Mouse (Mus musculus) cerebellum, postnatal 25 days (tissue): ENCODE results near the gene Nisch.

ENCODE experiments used
- DNase-seq, 2 experiments: peaks; one replicate each; pipeline ENCODE4 v3.0.0; 2021; ENCODE audit warnings: mixed read lengths in 2 of 2

Nisch gene

GRCm38 (mm10) chr14:31189348-31189747 is 27.4 kb downstream of the Nisch start:
- DNase-seq, result no peak

DNA sequence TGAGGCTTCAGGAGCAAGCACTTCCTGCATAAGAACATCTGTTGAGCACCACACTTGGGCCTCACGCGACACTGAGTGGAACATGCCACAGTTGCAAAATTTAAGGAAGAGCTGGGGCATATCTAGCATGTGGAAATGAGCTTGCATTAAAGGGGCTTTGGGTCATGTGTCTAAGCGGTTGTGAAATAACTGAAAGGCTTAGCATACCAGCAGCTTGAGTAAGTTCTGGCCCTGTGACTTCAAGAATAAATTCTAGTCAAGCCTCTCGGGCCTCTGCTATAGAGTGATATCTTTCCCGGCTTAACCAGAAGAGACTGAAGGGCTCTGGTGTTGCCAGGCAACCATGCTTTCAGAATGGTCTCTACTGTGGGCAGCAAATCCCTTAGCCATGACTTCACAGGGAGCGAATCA is 28.0 kb downstream of the Nisch start:
- DNase-seq, result no peak

GRCm38 (mm10) chr14:31186656-31187055 is 30.1 kb downstream of the Nisch start:
- DNase-seq, result peak; percentile 33 to 57

- peak in 1 of 2 experiments; percentile 5 for DNase-seq
These were observed 32.6 kb downstream of the Nisch start for GRCm38 (mm10) chr14:31184195-31184594.

- DNase-seq, result no peak
These were observed 33.2 kb downstream of the Nisch start for GRCm38 (mm10) chr14:31183541-31183940.

DNA sequence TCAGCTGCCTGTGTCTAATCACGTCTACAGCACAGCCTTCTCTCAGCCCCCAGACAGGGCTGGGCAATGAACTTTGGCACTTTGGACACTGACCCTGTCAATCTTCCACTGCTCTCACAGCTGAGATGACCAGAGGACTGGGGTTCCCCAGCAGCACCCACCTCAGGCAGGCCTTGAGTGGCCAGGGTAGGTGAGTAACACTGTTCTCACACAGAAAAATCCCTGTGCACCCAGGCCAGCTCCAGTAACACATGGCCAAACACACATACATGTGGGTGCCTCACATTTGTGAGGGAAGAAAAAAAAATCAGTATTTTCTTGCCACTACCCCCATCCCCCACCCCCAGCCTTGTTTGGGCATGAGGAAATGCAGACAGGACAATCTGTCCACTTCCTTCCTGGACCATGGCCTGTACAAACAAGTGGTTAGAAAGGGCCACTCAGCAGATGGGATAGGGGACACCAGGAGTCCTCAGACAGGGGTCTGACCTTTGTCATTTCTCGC is 33.9 kb downstream of the Nisch start:
- no peak for DNase-seq

GRCm38 (mm10) chr14:31181512-31181911 is 35.2 kb downstream of the Nisch start:
- DNase-seq, result no peak

DNA sequence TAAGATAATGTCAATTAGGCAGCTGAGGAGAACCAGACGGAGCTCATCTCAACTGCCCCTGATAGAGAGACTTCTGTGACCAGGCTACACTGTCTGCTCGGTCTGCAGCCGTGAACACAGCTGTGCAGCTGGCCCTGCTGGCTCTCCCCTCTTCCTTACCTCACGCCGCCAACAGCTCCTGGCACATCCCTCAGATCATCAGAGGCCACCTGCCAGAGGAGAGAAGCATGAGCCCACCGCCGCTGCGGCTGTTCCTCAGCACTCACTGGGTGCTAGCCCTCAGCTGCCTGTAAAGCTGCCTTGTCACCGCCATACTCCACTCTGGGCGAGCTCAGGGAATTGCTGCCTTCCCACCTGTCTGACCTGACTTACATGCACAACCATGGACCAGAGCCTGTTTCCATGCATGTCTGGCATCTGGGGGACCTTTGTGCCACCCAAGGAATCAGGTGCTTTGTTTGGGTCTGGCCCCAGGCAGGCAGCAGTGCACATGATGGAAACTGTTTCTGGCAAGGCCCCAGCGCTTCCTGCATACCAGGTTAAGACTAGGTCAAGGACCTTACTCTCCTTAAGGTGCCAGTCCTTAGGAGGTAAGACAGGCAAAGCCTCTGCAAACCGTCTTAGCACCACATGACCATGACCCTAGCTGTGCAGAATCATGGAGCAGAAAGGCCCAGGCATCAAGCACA is 36.9 kb downstream of the Nisch start:
- peak in 1 of 2 experiments; percentile 20 for DNase-seq

GRCm38 (mm10) chr14:31177715-31178114 is 39.0 kb downstream of the Nisch start:
- no peak for DNase-seq

DNA sequence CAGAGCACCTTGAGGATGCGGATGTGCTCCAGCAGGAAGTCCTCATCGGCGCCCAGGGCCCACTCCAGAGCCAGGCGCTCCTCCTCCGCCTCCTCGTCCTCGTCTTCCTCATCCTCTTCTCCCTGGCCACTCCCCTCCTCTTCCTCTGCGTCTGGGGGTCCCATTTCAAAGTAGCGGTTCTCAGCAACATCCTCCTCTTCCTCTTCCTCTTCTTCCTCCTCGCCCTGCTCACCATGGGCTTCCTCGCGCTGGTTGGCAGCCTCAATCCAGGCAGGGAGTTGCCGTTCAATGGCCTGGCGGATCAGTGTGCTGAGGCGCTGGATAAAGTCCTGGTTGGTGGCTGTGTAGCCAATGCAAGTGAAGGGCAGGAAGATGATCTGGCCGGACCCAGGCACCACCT is 39.5 kb downstream of the Nisch start:
- DNase-seq, result no peak

- DNase-seq, result no peak
These were observed 43.2 kb downstream of the Nisch start for GRCm38 (mm10) chr14:31173537-31173936.

DNA sequence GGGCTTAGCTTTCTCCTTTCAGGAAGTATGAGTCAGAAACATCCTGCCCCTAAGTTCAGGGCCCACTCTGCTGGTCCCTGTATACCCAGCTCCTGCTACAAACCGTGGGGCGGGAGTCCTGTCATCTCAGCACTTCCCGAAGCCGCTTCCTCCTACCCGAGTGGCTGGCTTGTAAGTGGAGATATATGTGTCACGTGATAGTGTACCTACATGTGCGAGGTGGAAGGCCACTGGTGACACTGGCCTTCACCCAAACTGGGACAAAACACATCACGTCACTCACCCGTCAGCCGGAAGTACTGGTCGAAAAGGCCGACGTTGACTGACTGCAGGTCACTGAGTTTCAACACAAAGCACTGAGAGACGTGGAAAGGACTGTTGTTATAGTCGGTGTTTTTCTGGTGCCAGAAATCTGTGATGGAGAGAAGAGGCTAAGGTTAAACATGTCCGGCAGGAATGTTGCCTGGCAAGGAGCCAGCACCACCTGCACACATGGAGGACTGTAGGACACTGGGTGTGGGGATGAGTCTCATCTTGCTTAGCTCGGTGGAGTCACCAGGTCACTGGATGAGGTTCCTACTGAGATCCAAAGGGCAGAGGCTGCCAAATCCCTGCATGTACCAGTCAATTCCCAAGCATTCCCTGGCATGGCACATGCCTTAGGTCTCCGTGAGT is 43.8 kb downstream of the Nisch start:
- peak; percentile 73 to 82 for DNase-seq

DNA sequence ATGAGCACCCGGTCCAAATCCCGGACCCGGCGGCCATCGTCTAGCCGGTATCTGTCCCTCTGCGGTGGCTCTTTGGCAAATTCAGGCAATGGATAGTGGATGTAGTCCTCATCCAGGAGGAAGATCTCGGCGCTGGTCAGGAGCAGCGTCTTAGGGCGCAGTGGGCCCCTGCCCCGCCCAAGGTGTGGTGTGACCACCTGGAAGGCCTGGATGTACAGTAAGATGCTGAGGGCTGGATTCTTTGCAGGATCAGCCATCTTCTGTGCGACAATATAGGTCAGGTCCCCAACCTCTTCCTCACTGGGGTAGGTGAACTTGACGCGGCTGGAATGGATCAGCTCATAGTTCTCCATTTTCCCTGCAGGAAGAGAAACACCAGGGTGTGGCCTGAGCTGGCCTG is 44.9 kb downstream of the Nisch start:
- peak in 1 of 2 experiments; percentile 40 for DNase-seq

GRCm38 (mm10) chr14:31171386-31171785 is 45.4 kb downstream of the Nisch start:
- DNase-seq, result peak; percentile 80 to 88

GRCm38 (mm10) chr14:31170963-31171362 is 45.8 kb downstream of the Nisch start:
- no peak for DNase-seq

- no peak for DNase-seq
These were observed 47.2 kb downstream of the Nisch start for GRCm38 (mm10) chr14:31169508-31169907.

DNA sequence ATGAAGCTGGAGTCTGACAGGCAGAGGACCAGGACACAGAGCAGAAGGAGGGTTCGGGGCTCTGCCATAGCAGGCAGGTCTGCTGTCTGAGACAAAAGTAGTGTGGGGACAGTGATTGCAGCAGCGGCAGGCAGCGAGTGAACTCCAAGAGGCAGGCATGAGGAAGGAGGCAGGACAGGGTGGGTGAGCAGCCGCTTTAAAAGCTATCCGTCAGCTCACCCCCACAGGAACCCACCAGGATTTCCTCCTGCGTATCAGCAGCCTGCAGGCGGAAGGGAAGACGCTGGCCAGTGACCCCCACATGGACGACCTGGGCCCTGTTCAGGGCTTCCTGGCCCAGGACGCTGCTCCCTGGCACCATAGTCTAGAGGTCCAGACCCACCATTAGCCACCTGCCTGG is 48.3 kb downstream of the Nisch start, which contains the start of gene Stab1:
TSS of gene Stab1 (minus strand) at position 217 of the 400 bp plus-strand sequence.
- no peak for DNase-seq

DNA sequence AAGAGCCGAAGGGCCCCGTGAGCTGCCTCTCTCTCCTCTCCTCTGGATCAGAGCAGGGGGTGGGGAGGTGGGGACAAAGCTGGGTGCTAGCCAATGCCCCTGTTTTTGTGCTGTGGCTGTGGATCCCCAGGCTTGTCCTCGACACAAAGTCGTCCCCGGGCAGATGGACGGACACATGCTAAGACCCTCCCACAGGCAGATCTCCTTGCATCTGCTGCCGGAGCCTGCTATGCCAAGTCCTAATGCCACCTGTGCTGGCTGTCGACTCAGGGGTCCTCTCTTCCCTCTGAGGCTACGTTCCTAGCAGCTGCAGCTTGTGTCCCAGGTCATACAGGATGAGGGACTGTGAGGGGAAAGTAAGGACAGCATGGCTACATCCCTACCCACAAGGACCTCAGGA is 49.9 kb downstream of the Nisch start:
- peak in 1 of 2 experiments; percentile 37 for DNase-seq

DNA sequence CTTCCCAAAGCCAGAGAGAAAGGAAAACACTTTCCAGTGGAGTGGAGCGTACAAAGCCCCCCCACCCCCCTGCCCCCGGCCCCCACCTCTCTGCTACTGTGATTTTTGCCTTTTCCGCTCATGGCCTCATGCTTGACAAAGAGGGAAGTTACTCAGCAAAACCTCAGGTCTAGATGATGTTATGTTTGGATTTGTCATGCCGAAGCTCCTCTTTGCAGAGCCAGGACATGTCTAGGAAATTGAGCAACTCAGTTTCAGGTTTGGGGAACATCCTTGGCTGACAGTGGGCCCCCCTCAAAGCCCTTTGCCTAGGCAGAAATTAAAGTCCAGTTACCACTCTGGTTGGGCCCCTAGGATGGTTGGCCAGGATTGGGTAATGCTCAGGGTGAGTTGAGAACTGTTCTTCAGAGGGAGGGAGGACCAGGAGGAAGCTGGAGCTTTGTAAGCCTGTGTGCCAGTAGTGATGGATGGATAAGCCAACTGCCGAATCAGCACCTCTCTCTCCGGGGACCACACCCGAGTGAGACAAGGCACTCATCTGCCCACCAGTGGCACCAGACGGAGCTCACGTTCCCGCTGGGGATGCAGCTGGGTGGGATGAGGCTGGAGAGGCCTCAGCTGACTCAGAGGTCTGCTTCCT is 50.6 kb downstream of the Nisch start:
- DNase-seq, result no peak

- DNase-seq, result no peak
These were observed 51.3 kb downstream of the Nisch start for GRCm38 (mm10) chr14:31165458-31165857.

GRCm38 (mm10) chr14:31165010-31165409 is 51.7 kb downstream of the Nisch start:
- peak; percentile 47 to 58 for DNase-seq

GRCm38 (mm10) chr14:31164067-31164466 is 52.7 kb downstream of the Nisch start:
- DNase-seq, result peak; percentile 74 to 79

- peak; percentile 41 to 62 for DNase-seq
These were observed 55.1 kb downstream of the Nisch start for GRCm38 (mm10) chr14:31161638-31162037.

GRCm38 (mm10) chr14:31161191-31161590 is 55.6 kb downstream of the Nisch start:
- DNase-seq, result no peak
